Mouse (Mus musculus): ENCODE data around the gene Fndc3b.
A peak's percentile ranks its signal among the peaks of the same experiment; 100 is the strongest.

Gene Fndc3b

GRCm38 (mm10) chr3:27555401-27555940, 155.6 kb downstream of the Fndc3b start:
- peak; percentile 25 for DNase-seq (ENCODE audit: low spot score)

DNA sequence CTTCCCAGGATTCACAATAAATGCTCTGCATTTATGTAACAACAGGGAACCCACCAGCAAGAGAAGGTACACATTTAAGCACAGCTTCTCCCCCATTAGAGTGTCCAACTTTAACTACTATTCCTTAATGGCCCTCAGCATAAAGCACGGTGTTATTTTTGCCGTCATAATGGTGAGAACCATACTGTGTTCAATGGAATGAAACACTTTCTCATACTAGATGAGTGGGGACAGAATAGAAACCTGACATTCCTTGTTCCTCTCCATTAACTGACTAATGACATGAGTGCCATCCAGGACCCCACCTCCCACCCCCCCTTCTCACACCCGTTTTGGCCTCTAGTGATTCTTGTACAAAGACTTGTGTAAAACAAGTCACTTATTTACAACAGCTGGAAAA, 156.8 kb downstream of the Fndc3b start:
- DNase-seq (ENCODE audit: low spot score) = no peak

DNA sequence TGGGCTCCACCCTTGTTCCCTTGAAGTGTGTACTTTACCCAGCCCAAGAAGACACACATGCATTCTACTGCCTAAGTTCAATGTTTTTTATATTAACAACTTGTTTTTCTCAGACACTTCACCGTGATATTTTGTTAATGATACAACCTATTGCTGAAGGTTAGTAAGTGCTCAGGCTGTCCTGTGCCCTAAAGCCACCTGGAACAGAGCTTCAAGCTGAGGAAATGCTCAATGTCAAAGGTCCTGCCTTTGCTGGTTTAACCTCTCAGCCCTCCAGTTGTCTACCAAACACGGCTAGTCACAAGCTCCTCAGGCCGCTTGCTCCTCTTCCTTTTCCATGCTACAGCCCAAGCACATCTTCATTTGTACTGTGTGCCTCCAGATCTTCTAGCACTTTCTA, 157.3 kb downstream of the Fndc3b start:
- DNase-seq (ENCODE audit: low spot score) = no peak

GRCm38 (mm10) chr3:27551005-27551404, 160.1 kb downstream of the Fndc3b start:
- no peak for DNase-seq (ENCODE audit: low spot score)

GRCm38 (mm10) chr3:27550409-27550808, 160.7 kb downstream of the Fndc3b start:
- DNase-seq (ENCODE audit: low spot score) = no peak

- DNase-seq (ENCODE audit: low spot score) = no peak
These were observed 165.5 kb downstream of the Fndc3b start for GRCm38 (mm10) chr3:27545651-27546050.

DNA sequence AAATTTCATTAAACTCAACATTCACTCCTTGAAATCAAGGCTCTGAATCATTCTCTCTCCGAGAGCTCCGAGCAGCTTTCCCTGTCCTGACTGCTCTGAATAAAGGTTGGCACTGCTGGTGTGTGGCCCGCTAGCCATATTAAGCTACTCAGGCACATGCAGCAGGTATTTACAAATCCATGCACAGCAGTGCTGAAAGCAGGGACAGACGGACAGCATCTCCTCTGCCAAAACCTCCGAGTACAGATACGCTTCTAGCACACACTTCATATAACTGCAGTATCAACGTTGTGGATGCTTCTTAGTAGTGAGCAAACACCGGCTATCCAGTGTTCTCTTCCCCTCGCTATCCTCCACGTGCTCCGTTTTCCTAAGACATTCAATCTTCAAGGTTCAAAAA, 167.0 kb downstream of the Fndc3b start:
- no peak for DNase-seq (ENCODE audit: low spot score)

GRCm38 (mm10) chr3:27541841-27542240, 169.3 kb downstream of the Fndc3b start:
- DNase-seq (ENCODE audit: low spot score) = no peak

DNA sequence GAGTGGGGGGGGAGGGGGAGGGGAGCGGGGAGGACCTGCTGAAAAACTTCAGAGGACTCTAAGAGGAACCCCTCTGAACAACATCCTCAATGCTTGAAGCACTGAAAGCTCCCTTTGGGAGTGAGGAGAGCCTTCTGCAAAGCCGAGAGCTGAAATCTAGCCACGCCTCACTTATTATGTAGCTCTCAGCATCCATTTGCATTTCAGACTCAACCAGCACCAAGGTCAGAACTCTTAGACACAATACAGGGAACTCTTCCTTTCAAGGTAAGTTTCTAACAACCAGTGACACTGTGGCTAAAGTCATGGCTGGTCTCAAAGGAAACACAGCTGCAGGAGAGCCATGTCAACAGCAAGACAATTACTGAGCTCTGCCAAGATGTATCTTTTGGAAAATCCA, 169.9 kb downstream of the Fndc3b start:
- no peak for DNase-seq (ENCODE audit: low spot score)

GRCm38 (mm10) chr3:27534208-27534607, 176.9 kb downstream of the Fndc3b start:
- DNase-seq (ENCODE audit: low spot score) = no peak

DNA sequence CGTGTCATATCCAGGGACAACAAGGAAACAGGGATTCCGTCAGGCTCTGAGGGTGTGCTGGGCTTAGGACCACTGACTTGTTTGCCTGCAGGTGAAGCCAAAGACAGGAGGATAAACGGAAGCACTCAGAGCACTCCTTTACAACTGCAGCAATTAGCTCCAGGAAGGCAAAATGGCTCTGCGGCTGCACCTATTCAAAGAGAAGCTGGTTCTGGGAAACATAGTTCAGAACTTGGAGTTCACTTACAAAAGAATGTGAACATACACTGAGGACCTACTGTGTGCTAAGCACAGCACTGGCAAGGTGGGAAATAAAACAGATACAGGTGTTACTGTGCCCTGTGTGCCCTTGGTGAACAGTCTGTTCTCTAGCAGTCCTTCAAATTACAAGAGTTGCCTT, 177.4 kb downstream of the Fndc3b start:
- no peak for DNase-seq (ENCODE audit: low spot score)

DNA sequence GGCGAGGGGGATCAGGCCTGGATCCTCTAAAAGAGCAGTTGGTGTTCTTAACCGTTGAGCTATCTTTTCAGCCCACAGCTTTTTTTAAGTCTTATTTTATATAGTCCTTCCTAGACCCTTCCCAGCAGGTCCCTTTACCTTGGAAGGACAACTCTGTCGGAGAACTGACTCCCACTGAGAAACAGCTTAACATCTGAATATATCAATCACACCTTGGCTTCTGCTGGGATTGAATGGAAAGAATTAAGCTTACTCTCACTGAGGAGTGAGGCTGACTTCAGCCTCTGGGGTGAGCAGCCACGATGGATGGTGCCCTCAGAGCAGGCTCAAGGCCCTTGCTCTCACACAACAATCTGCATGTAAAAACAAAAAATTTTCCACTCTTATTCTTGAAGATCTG, 179.1 kb downstream of the Fndc3b start:
- DNase-seq (ENCODE audit: low spot score) = no peak

DNA sequence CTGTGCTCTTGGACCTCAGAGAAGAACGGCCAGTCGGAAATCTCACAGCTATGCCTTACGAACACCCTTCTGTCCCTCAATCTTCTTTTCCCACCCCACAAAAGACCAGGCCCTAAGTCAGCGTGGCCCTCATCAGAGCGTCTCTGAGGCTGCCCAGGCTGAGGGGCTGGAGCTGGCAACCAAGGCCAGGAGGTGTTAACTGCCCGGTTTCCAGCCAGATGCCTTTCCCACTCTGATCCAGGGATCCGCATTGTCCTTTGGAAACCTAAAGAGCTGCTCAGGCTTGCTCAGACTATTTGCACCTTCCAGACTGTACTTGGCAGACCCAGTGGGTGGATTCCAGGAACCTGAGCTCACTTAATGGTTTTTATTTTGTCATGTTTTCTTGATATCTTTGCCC, 180.7 kb downstream of the Fndc3b start:
- DNase-seq (ENCODE audit: low spot score) = no peak

- DNase-seq (ENCODE audit: low spot score) = no peak
These were observed 181.7 kb downstream of the Fndc3b start for GRCm38 (mm10) chr3:27529221-27530051.

DNA sequence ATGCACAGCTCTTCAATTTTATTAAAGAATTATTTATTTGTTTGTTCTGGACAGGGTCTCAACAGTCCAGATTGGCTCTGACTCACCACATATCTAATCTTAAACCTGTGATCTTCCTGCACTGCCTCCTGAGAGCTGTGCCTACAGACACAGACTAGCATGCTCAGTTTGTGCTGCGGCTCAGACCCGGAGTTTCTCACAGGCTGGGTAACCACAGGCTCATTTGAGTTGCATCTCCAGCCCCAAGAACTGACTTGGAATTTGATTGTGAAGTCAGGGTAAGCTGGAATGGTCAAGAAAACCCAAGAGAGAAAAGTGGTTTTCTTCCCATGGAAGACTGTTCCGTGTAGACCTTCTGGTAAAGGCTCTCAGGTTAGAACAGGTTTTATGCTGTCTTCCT, 184.1 kb downstream of the Fndc3b start:
- DNase-seq (ENCODE audit: low spot score) = no peak

DNA sequence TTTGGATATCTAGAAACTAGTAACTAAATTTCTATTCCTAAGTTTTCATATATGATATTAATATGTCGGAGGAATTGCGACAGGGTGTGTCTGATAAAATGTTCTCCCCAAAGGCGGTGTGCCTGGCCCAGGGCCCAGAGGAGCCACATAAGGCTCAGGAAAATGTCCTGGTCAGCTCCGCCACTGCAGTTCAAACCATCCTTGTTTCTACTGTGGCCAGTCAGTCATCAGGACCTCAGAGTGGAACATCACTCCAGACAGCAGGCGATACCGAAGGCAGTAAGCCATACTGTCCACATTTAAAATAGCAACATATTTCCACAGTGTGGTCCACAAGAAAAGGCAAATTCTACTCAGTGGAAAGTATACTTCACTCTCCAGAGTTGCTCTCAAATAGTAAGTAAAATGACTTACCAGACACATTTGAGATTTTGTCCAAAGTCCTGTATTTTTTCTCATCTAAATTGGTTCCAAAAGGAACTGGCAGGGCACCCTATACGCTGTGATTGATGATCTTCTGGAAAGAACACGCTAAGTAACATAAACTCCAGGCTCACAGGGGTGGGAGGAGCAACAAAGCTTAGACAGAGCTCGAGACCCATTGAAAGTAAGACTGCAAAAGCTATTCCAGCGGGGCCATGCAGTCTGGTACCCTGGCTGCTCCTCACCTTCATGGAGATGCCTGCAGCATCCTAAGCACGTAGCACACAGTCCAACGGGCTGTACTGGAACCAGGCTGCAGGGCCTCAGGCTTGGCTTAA, 187.8 kb downstream of the Fndc3b start:
- no peak for DNase-seq (ENCODE audit: low spot score)

- no peak for DNase-seq (ENCODE audit: low spot score)
These were observed 190.7 kb downstream of the Fndc3b start for GRCm38 (mm10) chr3:27520391-27520790.

GRCm38 (mm10) chr3:27519481-27519880, 191.6 kb downstream of the Fndc3b start:
- no peak for DNase-seq (ENCODE audit: low spot score)

DNA sequence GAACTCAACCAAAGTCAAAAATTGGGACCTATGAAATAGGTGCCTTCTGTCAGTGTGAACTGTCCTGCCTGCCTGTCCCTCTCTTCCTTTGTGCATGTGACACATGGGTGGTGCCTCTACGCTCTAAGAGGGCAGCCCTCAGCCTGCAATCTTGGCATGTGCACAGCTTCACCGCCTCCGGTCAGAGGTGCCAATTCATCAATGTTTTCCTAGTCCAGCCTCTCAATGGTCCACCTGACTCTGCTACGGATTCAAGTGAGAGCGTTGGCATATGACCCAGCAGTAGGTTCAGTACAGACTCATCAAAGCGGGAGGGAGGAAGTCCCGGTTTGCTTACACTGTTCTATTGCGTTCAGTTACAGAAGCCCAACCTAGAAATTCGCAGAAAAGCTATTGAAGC, 192.2 kb downstream of the Fndc3b start:
- DNase-seq (ENCODE audit: low spot score) = no peak

GRCm38 (mm10) chr3:27516536-27516935, 194.6 kb downstream of the Fndc3b start:
- no peak for DNase-seq (ENCODE audit: low spot score)

DNA sequence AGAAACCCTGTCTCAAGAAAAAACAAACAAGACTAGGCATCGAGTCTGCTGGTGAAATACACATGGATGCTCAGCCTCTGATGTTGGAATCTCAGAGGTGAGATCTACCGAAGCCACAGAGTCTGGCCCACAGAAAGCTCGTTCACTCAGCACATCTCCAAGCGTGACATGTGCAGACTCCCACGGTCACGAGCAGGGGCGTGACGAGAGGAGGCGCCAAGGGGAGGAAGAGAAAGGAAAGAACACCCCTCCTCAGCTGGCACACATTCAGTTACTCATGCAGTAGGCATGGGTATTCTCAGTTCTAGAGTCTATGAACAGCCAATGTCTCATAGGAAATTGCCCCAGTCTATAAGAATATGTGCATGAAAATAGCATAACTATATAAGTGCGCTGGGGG, 199.3 kb downstream of the Fndc3b start:
- DNase-seq (ENCODE audit: low spot score) = no peak

GRCm38 (mm10) chr3:27506886-27507285, 204.2 kb downstream of the Fndc3b start:
- no peak for DNase-seq (ENCODE audit: low spot score)

GRCm38 (mm10) chr3:27505582-27505981, 205.5 kb downstream of the Fndc3b start:
- DNase-seq (ENCODE audit: low spot score) = no peak
